Mouse (Mus musculus): ENCODE data around the gene Tuba1a. TPM values are rescaled to one million over a fixed set of nuclear protein-coding genes. Genes with fewer than 3 reads are reported as not detected.

Tuba1a gene
- total RNA-seq, 2 experiments from 2014 or later = 2,132 to 2,150 TPM

DNA sequence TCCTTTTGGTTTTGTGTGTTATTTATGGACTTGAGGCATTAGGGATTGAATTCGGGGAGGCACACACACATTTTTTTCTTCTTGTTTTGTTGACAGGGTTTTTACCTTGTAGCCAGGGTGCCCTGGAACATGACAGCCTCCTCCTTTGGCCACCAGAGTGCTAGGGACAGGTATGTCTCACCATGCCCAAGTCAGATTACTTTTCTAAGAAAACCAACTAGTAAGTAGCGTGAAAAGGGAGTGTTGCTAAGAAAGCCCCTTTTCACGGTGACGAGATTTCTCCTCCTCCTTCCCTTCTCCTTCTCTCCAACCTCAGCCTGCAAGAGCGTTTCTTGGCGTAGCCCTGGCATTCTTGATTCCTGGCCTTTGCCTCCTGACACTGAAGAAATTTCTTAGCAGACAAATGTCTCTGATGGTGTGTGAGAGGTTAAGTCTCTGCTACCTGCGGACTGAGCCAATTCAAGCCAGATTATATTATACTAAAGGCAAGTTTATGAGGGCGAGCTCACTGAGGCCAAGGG, 34.2 kb upstream of the Tuba1a start:
- no peak for DNase-seq (ENCODE audit: low spot score in 2 of 2)
- intact Hi-C loops (cut with DNase I) = no loop called here

DNA sequence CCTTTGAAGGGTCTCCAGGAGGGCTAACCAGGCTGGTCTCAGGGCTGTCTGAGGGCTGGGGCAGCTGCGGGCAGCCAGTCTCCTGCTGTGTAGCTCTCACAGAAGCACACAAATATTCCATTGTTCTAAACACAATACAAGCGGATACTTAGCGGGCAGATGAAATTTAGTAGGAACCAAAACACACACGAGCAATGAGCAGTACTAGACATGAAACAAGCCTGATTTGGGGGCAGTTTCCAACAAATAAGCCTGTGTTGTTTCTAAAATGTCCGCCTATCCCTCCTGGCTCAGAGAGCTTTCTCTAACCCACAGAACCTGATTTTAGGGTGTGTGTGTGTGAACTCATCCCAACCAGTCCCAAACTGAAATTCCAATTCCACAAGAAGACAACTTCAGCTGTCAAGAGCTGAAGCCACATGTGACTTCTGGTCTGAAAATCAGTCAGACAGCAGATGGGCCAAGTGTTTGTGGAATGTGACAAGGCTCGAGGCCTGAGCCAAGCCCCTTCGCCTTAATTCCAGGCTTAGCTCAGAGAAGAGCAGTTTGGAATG, 33.7 kb upstream of the Tuba1a start:
- intact Hi-C loops (cut with DNase I) = no loop called here
- no peak for DNase-seq (ENCODE audit: low spot score in 2 of 2)

- no peak for DNase-seq (ENCODE audit: low spot score in 2 of 2)
- intact Hi-C loops (cut with DNase I) = no loop called here
Measured at GRCm38 (mm10) chr15:98985982-98986715, 32.6 kb upstream of the Tuba1a start.

DNA sequence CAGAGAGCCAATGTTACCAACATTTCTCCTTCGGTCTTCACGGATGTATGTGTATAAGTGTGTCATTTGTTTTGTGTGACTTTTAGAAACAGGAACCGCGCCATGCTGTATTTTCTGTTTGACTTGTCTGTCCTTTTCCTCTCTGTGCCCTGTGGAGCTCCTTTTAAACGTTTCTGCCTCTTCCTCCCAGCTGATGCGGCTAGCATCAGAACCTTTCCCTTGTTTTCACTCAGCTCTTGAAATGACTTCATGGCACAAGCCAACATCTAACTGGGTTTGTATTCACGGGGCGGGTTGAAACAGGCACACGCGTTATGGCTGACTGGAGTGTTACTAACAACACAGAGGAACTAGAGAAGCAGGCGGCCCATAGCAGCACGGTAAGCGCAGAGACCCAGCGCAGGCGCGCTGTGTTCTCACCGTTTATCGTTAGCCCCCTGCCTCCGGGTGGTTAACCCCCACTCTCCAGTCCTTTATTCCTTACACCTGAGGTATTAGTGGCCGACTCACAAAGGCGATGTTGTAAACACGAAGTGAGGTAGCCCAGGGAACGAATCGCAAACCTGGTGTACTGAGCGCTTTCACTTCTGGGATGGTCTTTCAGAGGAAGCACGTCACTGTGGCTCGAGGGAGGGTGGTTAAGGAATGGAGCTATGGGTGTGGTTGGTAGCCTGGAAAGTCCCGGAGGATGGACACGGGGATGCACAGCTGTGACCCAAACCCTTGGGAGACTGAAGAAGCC, 31.9 kb upstream of the Tuba1a start:
- DNase-seq (ENCODE audit: low spot score in 2 of 2) = peak; percentile 73 to 89
- intact Hi-C loops (cut with DNase I) = no loop called here

DNA sequence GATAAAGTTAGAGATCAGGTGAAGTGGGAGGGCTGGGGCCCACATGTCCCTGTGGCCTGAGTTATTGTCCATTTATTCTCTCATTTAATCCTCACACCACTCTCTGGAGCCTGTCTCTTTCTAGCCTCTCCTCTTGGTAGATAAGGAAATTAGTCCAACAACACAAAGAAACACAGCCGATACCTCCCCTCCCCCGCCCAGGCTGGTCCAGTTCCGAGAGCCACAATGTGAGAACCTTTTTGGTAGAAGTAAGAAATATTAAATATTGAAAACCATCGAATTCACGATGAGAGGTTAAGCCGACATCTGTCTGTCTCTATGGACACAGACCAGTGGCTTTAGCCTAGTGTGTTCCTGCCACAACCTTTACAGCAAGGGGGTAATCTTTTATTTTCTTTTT, 31.2 kb upstream of the Tuba1a start:
- DNase-seq (ENCODE audit: low spot score in 2 of 2) = no peak
- intact Hi-C loops (cut with DNase I) = no loop called here

DNA sequence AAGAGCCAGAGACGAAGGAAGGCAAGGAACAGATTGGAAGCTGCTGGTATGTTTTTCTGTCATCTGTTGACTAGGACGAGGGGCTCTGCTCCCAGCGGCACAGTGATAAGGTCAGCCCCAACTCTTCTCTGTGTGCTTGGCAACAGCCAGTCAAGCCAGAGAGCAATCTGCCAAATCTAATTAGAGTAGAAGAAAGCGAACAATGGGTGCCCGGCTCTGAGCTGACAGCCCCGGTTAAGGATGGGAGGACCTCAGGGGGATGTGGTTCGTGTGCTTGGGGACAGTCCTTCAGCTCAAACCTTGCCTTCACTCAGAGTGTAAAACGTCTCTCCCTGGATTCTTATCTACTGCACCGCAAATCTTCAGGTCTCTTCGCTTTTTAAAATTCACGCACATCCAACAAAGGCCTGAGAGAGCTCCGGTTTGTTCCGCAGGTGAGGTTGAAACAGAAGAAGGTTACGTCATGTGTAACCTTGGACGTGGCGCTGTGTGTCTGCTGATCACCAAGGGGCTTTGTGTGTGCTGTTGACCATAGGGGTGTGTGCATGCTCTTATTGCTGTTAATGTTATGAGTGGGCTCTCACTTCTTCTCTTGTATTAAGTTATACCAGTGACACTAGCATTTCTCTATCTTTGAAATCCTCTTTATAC, 30.1 kb upstream of the Tuba1a start:
- DNase-seq (ENCODE audit: low spot score in 2 of 2) = no peak
- intact Hi-C loops (cut with DNase I) = no loop called here

- DNase-seq (ENCODE audit: low spot score in 2 of 2) = no peak
- intact Hi-C loops (cut with DNase I) = no loop called here
Measured at GRCm38 (mm10) chr15:98982100-98982499, 28.6 kb upstream of the Tuba1a start.

DNA sequence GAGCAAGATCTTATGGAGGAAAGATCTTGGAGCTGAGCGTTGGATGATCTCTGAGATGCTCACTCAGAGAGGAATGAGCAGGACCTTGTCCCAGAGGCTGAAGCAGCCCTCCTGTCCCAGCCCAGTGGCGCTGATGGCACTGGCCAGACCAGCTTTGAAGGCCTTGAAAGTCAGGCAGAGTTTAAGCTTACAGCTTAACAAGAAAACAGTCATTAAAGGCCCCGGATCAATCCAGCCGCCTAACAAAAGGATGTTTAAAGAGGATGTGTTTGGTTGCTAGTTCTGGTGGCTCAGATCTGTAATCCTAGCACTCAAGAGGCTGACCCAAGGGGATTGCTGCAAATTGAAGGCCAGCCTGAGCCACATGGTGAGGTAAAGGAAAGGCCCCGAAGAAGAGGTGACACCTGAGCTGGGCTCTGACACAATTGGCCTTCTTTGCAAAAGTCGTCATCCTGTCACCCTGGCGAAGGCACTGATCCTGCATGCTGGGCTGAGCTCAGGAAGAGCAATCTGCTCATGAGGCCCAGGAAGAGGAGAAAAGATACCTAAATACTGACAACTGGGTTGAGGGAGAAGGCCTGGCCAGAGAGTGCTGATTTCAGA, 26.6 kb upstream of the Tuba1a start:
- intact Hi-C loops (cut with DNase I) = no loop called here
- no peak for DNase-seq (ENCODE audit: low spot score in 2 of 2)

DNA sequence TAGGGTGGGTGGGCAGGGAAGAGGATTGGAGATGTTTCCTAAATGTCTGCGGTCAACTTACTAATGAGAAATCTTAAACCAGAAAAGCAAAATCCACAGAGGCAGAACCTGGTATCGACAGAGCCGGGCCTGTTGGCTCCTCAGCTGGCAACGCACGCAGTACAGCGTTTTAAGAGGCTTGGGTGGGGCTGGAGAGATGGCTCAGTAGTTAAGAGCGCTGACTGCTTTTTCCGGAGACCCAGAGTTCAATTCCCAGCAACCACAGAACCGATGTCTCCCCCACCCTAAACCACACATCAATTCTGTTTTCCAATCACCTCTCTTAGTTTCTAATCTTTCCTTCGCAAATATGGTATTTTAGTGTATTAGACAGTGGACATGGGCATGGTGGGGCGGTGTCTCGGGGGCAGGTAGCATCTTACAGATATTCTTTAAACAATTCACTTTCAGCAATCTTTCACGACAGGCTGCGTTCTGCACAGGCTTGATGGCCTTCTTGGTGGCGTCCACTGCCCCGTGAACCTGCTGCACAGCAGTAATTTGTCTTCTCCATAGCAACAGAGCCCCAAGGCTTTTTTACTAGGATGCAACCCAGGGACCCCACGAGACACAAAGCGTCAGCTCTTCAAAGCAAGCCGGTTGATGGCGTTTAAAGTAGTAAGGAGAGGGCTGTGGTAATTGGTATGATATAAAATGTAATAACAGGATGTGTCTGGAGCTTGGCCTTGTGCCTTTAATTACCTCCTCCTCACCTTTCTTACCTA, 25.1 kb upstream of the Tuba1a start:
- no peak for DNase-seq (ENCODE audit: low spot score in 2 of 2)
- intact Hi-C loops (cut with DNase I) = no loop called here

- intact Hi-C loops (cut with DNase I) = no loop called here
- DNase-seq (ENCODE audit: low spot score in 2 of 2) = peak; percentile 74 to 84
Measured at GRCm38 (mm10) chr15:98977759-98978408, 24.4 kb upstream of the Tuba1a start.

- intact Hi-C loops (cut with DNase I) = no loop called here
Measured at GRCm38 (mm10) chr15:98976763-98977758, 23.6 kb upstream of the Tuba1a start.

DNA sequence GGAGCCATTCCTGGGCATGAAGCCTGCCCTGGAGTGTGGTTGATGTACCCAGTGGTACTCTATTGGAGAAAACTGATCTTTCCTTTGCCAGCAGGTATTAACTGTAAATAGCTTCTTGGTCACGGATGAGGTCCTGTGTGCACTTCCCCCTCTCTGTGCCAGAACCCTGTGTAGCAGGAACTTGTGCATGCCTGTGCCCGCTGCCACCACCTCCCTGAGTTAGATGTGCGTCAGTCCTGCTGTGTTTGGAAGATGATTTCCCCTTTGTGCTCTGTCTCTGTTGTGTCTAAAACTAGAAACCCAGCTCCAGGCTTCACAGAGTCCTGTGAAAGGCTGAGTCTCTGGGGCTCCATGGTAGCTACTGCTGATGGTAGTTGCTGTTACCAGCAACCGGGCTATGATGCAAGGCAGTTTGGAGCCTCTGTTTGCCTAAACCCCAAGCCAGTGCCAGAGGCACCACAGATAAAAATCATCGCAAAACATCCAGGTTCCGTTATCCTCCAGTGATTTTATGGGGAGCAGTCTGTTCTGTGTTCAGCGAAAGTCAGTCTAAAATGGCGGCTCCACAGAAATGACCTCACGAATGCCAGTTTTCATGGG, 19.6 kb upstream of the Tuba1a start:
- no peak for DNase-seq (ENCODE audit: low spot score in 2 of 2)
- intact Hi-C loops (cut with DNase I) = no loop called here

More at GRCm38 (mm10) chr15:98976763-98977758, 23.6 kb upstream of the Tuba1a start:
- DNase-seq (ENCODE audit: low spot score in 2 of 2) = peak in 1 of 2 experiments; percentile 48

DNA sequence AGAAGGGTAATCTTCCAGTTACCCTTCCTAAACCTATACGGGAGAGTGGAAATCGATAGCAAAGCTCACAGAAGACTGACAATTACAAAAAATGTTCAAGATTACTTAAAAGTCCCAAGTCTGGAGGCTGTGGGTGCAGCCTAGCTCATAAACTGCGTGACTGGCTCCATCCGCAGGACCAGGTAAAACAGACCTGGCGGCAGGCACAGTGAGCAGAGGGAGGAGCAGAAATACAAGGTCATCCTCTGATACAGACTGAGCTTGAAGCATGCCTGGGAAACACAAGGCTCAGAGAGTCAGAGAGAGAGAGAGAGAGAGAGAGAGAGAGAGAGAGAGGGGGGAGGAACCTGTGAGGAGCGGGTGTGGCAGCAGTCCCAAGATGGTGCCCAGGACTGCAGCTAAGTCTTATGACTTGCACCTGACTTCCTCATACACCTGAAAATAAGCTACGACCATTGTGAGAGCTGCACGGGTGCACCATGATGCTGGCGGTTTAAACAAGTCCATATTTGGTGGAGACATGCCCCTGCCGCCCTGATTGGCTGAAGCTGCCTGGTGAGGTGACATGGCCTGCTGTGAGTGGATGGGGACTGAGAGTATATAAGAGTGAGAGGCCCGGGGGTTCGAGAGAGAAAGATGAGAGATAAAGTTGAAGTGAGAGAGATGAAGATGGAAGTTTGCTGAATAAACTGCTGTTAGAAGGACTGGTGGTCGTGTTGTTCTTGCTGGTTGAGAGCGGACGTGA, 18.2 kb upstream of the Tuba1a start:
- intact Hi-C loops (cut with DNase I) = loop anchor here (2.0 kb wide), 1 partner anchor 17 kb away; no protein-coding TSS in a partner anchor

DNA sequence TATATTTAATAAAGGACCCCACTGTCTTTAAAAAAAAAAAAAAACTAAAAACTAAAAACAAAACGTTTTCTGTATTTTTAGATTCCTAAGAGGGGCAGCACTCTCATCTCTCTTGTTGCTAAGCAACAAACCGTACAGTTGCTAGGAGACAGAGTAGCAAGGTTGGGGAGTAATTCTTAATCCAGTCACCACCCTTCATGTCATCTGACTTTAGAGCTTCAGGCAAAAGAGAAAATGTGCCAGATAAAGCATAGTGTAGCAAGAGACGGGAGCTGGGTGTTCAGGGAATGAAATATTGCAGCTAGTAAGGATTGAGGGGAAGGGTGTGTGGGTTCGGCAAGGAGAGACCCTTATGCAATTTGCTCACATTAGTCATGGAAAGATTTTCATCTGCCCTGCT, 17.6 kb upstream of the Tuba1a start:
- DNase-seq (ENCODE audit: low spot score in 2 of 2) = peak; percentile 77 to 93
- intact Hi-C loops (cut with DNase I) = loop anchor here (2.0 kb wide), 1 partner anchor 16 kb away; no protein-coding TSS in a partner anchor

More for the DNA sequence above, 18.2 kb upstream of the Tuba1a start:
- DNase-seq (ENCODE audit: low spot score in 2 of 2) = peak in 1 of 2 experiments; percentile 76

GRCm38 (mm10) chr15:98969372-98970101, 16.0 kb upstream of the Tuba1a start:
- no peak for DNase-seq (ENCODE audit: low spot score in 2 of 2)
- intact Hi-C loops (cut with DNase I) = loop anchor here (2.0 kb wide), 1 partner anchor 15 kb away; no protein-coding TSS in a partner anchor

All from left cerebral cortex, postnatal 14 days (tissue).